Mouse (Mus musculus) hindbrain, embryonic 12.5 days (tissue): ENCODE results near the gene Glod4. TPM values are rescaled to one million over a fixed set of nuclear protein-coding genes. Genes with fewer than 3 reads are reported as not detected.

Source experiments
- ATAC-seq: fragments of 200-750 bp; cut with Nextera tagmentation; 2 replicates; pipeline ENCODE4 v1.8.0; 2017; ENCODE audit warnings: moderate TSS enrichment; ENCODE audit not compliant: low FRiP score
- H3K27ac ChIP-seq: fragments of 300-500 bp; sonication (generic); 2 replicates; pipeline ENCODE4 v1.5.1; 2016; ENCODE audit warnings: mild to moderate bottlenecking
- H3K27me3 ChIP-seq: fragments of 300-500 bp; sonication (generic); 2 replicates; pipeline ENCODE4 v1.6.1; 2016; ENCODE audit warnings: mild to moderate bottlenecking
- H3K36me3 ChIP-seq: fragments of 300-500 bp; sonication (generic); 2 replicates; pipeline ENCODE4 v1.6.1; 2016; ENCODE audit warnings: mild to moderate bottlenecking
- H3K4me1 ChIP-seq: fragments of 300-500 bp; sonication (generic); 2 replicates; pipeline ENCODE4 v1.6.1; 2016
- H3K4me2 ChIP-seq: fragments of 300-500 bp; sonication (generic); replicated peaks from 2 replicates; pipeline ENCODE4 v1.6.1; 2016; ENCODE audit warnings: mild to moderate bottlenecking
- H3K4me3 ChIP-seq: fragments of 300-500 bp; sonication (generic); 2 replicates; pipeline ENCODE4 v1.5.1; 2016; ENCODE audit warnings: mild to moderate bottlenecking
- H3K9ac ChIP-seq: fragments of 300-500 bp; sonication (generic); 2 replicates; pipeline ENCODE4 v1.6.1; 2016; ENCODE audit warnings: mild to moderate bottlenecking, moderate library complexity
- H3K9me3 ChIP-seq: fragments of 300-500 bp; sonication (generic); replicated peaks from 2 replicates; pipeline ENCODE4 v1.6.1; 2016; ENCODE audit warnings: mild to moderate bottlenecking
- WGBS: fragments of 180-500 bp; shearing (Covaris S2); methylation state at CpG from one replicate; pipeline ENCODE4 v1.1.7; 2016; 5-methylcytosine and 5-hydroxymethylcytosine counted together
- polyA plus RNA-seq: library from polyadenylated mRNA; unstranded; fragments of >200 nt; fragmentation: Nextera tagmentation; extraction: Ambion mirVana; gene quantifications from 2 replicates; pipeline ENCODE4 v1.2.1, GENCODE M21; 2016

Gene Glod4
- polyA plus RNA-seq, 1 experiment from 2014 or later: 109 TPM

DNA sequence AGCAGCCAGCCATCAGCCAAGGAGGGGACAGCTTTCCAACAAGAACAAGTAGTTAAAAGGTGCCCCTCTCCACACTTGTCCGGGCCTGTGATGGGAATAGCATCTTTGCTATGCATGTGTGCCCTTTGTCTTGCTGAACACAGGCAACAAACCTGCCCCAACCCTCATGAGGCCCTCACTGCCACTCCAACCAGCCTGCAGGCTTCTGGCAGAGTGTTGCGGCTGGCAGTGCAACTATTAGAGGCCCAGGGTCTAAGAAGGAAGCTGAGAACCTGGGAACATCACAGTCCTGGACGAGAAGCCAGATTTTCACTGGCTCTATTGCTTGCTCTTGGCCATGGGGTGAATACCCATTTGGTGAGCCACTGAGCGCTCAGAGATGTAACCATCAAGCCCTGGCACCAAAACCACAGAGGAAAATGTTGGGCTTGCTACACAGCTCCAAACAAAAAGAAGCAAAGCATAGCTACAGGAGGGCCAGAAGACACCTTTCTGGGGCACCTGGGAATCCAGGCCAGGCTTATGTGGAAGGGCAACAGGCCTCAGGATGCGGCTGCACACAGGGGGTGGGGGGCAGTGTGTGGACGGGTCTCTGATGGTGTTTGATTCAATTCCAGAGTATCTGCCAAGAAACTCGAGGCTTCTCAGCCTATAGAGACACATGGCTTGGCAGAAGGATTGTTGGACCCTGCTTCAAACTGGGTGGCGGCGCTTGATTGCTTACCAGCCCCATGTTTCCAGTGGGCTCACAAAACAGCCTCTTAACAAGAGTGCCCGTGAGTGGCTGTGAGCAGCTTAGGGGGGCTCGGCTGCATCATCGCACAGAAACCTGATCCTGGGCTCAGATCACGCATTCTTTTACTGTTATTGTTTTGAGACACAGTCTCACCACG is 35.7 kb upstream of the Glod4 start:
- H3K9ac ChIP-seq: no peak overlapping the region
- ATAC-seq: no peak
- H3K9me3 ChIP-seq: no peaks in the 10 kb centered on the region
- 63% methylated on average over 14 of the region's 14 CpGs for WGBS
- no peaks in the 10 kb centered on the region; the same call in 1 of the 2 replicates for H3K36me3 ChIP-seq
- peaks cover 15% of the 10 kb centered on the region for H3K4me1 ChIP-seq
- 0 out of 2 replicates have a peak overlapping the region, but pooled peaks have one; percentile 1 for H3K27ac ChIP-seq
- no peaks in the 10 kb centered on the region for H3K27me3 ChIP-seq
- no peak overlapping the region for H3K4me2 ChIP-seq
- H3K4me3 ChIP-seq: no peak overlapping the region

- no peak for ATAC-seq
- H3K9me3 ChIP-seq: no peaks in the 10 kb centered on the region
- H3K4me1 ChIP-seq: peaks cover 15% of the 10 kb centered on the region
- H3K9ac ChIP-seq: no peak overlapping the region
- H3K4me3 ChIP-seq: no peak overlapping the region
- no peak overlapping the region for H3K27ac ChIP-seq
- no peak overlapping the region for H3K4me2 ChIP-seq
- peaks cover 17% of the 10 kb centered on the region; the same call in 1 of the 2 replicates for H3K36me3 ChIP-seq
- WGBS: 85% methylated on average over 4 of the region's 4 CpGs
- no peaks in the 10 kb centered on the region for H3K27me3 ChIP-seq
These were observed 28.9 kb upstream of the Glod4 start for GRCm38 (mm10) chr11:76272440-76272839.

- Histone ChIP-seq H3K4me1 (peaks cover 37% of the 10 kb centered on the region), H3K27me3 (no peaks in the 10 kb centered on the region), H3K9ac (0 out of 2 replicates have a peak overlapping the region, but pooled peaks have one; percentile 28), H3K4me3 (no peak overlapping the region), H3K4me2 (no peak overlapping the region), H3K27ac (peak overlapping the region; percentile 82), H3K9me3 (no peaks in the 10 kb centered on the region), H3K36me3 (peaks cover 14% of the 10 kb centered on the region; the same call in 1 of the 2 replicates)
- 64% methylated on average over 6 of the region's 6 CpGs for WGBS
- peak; percentile 20; the same call in 1 of the 2 replicates for ATAC-seq
These were observed 25.1 kb upstream of the Glod4 start for GRCm38 (mm10) chr11:76268521-76269065.

- no peaks in the 10 kb centered on the region for H3K27me3 ChIP-seq
- H3K4me2 ChIP-seq: no peak overlapping the region
- ATAC-seq: peak; percentile 75
- H3K36me3 ChIP-seq: peaks cover 9% of the 10 kb centered on the region; the same call in 1 of the 2 replicates
- peak overlapping the region; percentile 28 for H3K9ac ChIP-seq
- peak overlapping the region; percentile 82 for H3K27ac ChIP-seq
- H3K9me3 ChIP-seq: no peaks in the 10 kb centered on the region
- H3K4me3 ChIP-seq: no peak overlapping the region
- WGBS: 29% methylated on average over 5 of the region's 5 CpGs
- H3K4me1 ChIP-seq: peaks cover 43% of the 10 kb centered on the region
These were observed 24.5 kb upstream of the Glod4 start for GRCm38 (mm10) chr11:76268001-76268459.

DNA sequence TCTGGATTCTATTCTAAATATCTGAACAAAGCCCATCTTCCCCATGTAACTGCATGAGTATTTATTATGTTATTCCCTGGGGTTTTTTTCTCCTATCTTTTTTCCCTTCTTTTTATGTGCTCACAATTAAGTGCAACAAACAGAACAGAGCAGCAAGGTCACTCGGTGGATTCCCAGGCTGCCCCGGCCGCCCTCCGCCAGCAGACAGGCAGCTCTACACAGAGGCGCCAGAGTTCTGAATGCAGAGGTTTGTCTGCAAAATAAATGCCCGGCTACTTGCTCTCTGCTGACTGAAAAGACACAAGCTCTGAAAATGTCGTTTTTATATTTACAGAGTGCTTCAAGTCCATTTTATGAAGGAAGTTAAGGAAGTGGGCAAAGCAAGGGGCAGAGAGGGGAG is 24.0 kb upstream of the Glod4 start:
- Histone ChIP-seq H3K9ac (peak overlapping the region; percentile 28), H3K4me1 (peaks cover 48% of the 10 kb centered on the region), H3K27me3 (no peaks in the 10 kb centered on the region), H3K36me3 (peaks cover 9% of the 10 kb centered on the region; the same call in 1 of the 2 replicates), H3K27ac (peak overlapping the region; percentile 82), H3K4me2 (no peak overlapping the region), H3K4me3 (no peak overlapping the region), H3K9me3 (no peaks in the 10 kb centered on the region)
- 28% methylated on average over 7 of the region's 7 CpGs for whole genome bisulfite sequencing
- no peak for ATAC-seq

DNA sequence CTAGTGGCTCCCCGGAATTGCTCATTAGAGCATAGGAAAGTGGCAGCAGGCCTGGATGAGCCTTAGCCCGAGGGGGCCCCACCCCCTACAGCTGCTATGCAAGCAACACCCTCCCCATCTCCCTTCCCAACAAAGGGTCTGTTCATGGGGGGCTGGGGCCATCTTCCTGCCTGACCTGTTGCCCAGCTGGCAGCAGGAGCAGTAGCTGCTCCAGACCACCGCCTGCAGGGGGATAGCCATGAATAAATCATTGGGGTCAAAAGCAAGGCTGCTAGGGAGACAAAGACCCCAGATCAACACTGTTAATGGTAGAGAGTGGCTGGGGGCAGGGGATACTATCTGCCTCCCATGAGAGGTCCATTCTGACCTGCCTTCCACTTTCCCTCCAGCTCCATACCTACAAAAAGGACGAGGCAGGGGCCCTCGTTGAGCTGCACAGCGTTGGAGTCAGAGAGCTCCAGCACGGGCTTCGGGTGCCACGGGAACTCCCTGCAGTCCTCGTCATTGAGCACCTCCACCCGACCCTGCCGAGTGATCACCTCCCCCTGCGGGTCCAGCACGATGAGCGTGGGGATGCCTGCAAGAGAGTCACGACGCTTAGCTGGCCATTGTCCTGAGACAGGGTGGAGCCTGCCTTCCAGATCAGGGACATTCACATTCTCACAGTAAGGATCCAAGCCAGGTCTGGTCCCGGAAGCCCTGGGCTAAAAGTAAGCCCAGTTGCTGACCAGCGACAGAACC is 19.3 kb upstream of the Glod4 start:
- Histone ChIP-seq H3K9me3 (no peaks in the 10 kb centered on the region), H3K4me3 (no peak overlapping the region; the same call in 1 of the 2 replicates), H3K9ac (peak overlapping the region; percentile 20; the same call in 1 of the 2 replicates), H3K27me3 (no peaks in the 10 kb centered on the region), H3K4me1 (peaks cover 64% of the 10 kb centered on the region), H3K27ac (peak overlapping the region; percentile 76), H3K4me2 (peak overlapping the region; percentile 27), H3K36me3 (0 out of 2 replicates have a peak, but pooled peaks cover 7% of the 10 kb centered on the region)
- WGBS: 4% methylated on average over 19 of the region's 19 CpGs
- peak; percentile 62 for ATAC-seq

- ATAC-seq: no peak
These were observed 17.7 kb upstream of the Glod4 start for GRCm38 (mm10) chr11:76261224-76261623.

GRCm38 (mm10) chr11:76260208-76261050 is 16.9 kb upstream of the Glod4 start:
- H3K9ac ChIP-seq: peak overlapping the region; percentile 13; the same call in 1 of the 2 replicates
- H3K4me3 ChIP-seq: no peak overlapping the region
- ATAC-seq: no peak
- H3K27ac ChIP-seq: peak overlapping the region; percentile 41; the same call in 1 of the 2 replicates
- no peak overlapping the region for H3K4me2 ChIP-seq
- peaks cover 52% of the 10 kb centered on the region for H3K4me1 ChIP-seq
- WGBS: 52% methylated on average over 10 of the region's 10 CpGs
- 0 out of 2 replicates have a peak, but pooled peaks cover 7% of the 10 kb centered on the region for H3K36me3 ChIP-seq
- no peaks in the 10 kb centered on the region for H3K27me3 ChIP-seq
- no peaks in the 10 kb centered on the region for H3K9me3 ChIP-seq

More at GRCm38 (mm10) chr11:76261224-76261623, 17.7 kb upstream of the Glod4 start:
- no peaks in the 10 kb centered on the region for H3K27me3 ChIP-seq
- H3K9ac ChIP-seq: no peak overlapping the region
- H3K4me1 ChIP-seq: peaks cover 50% of the 10 kb centered on the region
- 0 out of 2 replicates have a peak, but pooled peaks cover 7% of the 10 kb centered on the region for H3K36me3 ChIP-seq
- no peak overlapping the region for H3K4me3 ChIP-seq
- WGBS: 72% methylated on average over 12 of the region's 12 CpGs
- no peak overlapping the region for H3K27ac ChIP-seq
- no peaks in the 10 kb centered on the region for H3K9me3 ChIP-seq
- no peak overlapping the region for H3K4me2 ChIP-seq

- Histone ChIP-seq H3K4me1 (peaks cover 56% of the 10 kb centered on the region), H3K4me2 (no peak overlapping the region), H3K27ac (no peak overlapping the region), H3K36me3 (0 out of 2 replicates have a peak, but pooled peaks cover 7% of the 10 kb centered on the region), H3K9me3 (no peaks in the 10 kb centered on the region), H3K4me3 (no peak overlapping the region), H3K27me3 (no peaks in the 10 kb centered on the region), H3K9ac (no peak overlapping the region)
- 65% methylated on average over 6 of the region's 6 CpGs for WGBS
- no peak for ATAC-seq
These were observed 15.0 kb upstream of the Glod4 start for GRCm38 (mm10) chr11:76258511-76258910.

- WGBS: 76% methylated on average over 4 of the region's 4 CpGs
- Histone ChIP-seq H3K4me3 (no peak overlapping the region), H3K36me3 (0 out of 2 replicates have a peak, but pooled peaks cover 7% of the 10 kb centered on the region), H3K9ac (no peak overlapping the region), H3K9me3 (no peaks in the 10 kb centered on the region), H3K4me2 (no peak overlapping the region), H3K4me1 (peaks cover 48% of the 10 kb centered on the region), H3K27ac (no peak overlapping the region), H3K27me3 (no peaks in the 10 kb centered on the region)
- no peak for ATAC-seq
These were observed 13.9 kb upstream of the Glod4 start for GRCm38 (mm10) chr11:76257386-76257785.

DNA sequence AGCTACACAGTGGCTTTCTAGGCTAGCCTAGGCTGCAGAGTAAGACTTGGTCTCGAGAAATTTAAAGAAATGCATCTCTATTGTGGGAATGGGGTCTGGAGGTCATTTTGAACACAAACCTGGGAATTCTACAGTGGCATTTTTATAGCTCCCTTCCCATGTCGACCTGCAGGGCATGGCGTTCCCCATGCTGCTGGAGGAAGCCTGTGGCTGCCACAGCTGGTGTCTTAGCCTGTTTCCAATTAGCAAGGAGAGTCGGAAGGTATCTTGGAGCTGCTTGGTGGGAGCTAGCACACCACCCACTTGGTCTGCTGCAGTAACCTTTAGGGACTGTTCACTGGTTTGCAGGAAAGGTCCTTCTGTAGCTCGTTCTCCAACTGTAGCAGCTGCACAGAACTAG is 12.6 kb upstream of the Glod4 start:
- H3K4me2 ChIP-seq: no peak overlapping the region
- no peaks in the 10 kb centered on the region for H3K27me3 ChIP-seq
- H3K36me3 ChIP-seq: 0 out of 2 replicates have a peak, but pooled peaks cover 9% of the 10 kb centered on the region
- no peak overlapping the region for H3K4me3 ChIP-seq
- WGBS: 45% methylated on average over 5 of the region's 5 CpGs
- H3K27ac ChIP-seq: peak overlapping the region; percentile 52; the same call in 1 of the 2 replicates
- peaks cover 35% of the 10 kb centered on the region for H3K4me1 ChIP-seq
- no peaks in the 10 kb centered on the region for H3K9me3 ChIP-seq
- no peak overlapping the region for H3K9ac ChIP-seq
- no peak for ATAC-seq
